Mouse (Mus musculus) hindbrain, embryonic 10.5 days (tissue): ENCODE measurements at regions not wholly inside any gene's neighbourhood (a gene's known extent, or its start where the extent isn't known, plus 50 kb on each side); places are given as distances from the start of the nearest gene placed in this dataset.
"Not testable (repeated sequence)": the region's sequence is repeated elsewhere in the genome, so short reads cannot be mapped to it uniquely, and the experiment has no call there.

Experiments used
- DNase-seq: peaks from one replicate; pipeline ENCODE4 v3.0.0-alpha.2; 2017; ENCODE audit warnings: low spot score
- H3K27ac ChIP-seq: fragments of 300-500 bp; sonication (generic); 2 replicates; pipeline ENCODE4 v1.5.1; 2016; ENCODE audit warnings: mild to moderate bottlenecking, moderate library complexity
- H3K27me3 ChIP-seq: fragments of 300-500 bp; sonication (generic); 2 replicates; pipeline ENCODE4 v1.6.1; 2016; ENCODE audit warnings: mild to moderate bottlenecking; ENCODE audit not compliant: poor library complexity, insufficient read depth, severe bottlenecking
- H3K36me3 ChIP-seq: fragments of 300-500 bp; sonication (generic); 2 replicates; pipeline ENCODE4 v1.6.1; 2016; ENCODE audit warnings: mild to moderate bottlenecking, moderate library complexity
- H3K4me1 ChIP-seq: fragments of 300-500 bp; sonication (generic); replicated peaks from 2 replicates; pipeline ENCODE4 v1.6.1; 2016; ENCODE audit warnings: mild to moderate bottlenecking
- H3K4me3 ChIP-seq: fragments of 300-500 bp; sonication (generic); 2 replicates; pipeline ENCODE4 v1.5.1; 2016; ENCODE audit warnings: mild to moderate bottlenecking, moderate library complexity
- H3K9me3 ChIP-seq: fragments of 300-500 bp; sonication (generic); 2 replicates; pipeline ENCODE4 v1.6.1; 2016; ENCODE audit warnings: mild to moderate bottlenecking, moderate library complexity
- WGBS: fragments of 180-500 bp; shearing (Covaris S2); methylation state at CpG from one replicate; pipeline ENCODE4 v1.1.7; 2016; 5-methylcytosine and 5-hydroxymethylcytosine counted together

DNA sequence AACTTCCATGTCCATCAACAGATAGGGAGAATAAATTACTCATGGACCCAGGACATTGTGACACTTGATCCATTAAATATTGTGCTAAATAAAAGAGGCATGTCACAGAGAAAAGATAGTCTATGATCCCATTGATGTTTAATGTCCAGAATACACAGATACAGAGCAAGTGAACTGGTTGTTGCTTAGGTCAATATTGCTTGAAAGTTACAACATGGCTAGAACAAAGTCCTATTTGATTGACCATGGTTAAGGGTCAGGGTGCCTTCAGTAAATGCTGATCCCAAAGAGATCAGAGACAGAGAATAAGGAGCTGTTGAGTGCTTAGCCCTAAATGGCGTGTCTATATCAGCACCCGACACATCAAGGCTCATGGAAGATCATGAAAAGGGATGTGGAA lies 50.7 kb upstream of the Cyp3a41b start:
- H3K4me3 ChIP-seq, DNase-seq, H3K4me1 ChIP-seq, H3K36me3 ChIP-seq, H3K27ac ChIP-seq, H3K27me3 ChIP-seq: not testable (repeated sequence)
- H3K9me3 ChIP-seq = peaks cover 99% of the 10 kb centered on the region
- WGBS = 88% methylated on average over 2 of the region's 2 CpGs
